Mouse (Mus musculus) bone marrow, adult 2 months (tissue): ENCODE results near the gene Phf19.

Experiments used
- CTCF ChIP-seq: fragments of 200-500 bp; IDR thresholded peaks from 2 replicates; pipeline ENCODE4 v1.5.1; 2011; ENCODE audit warnings: low read length, control low read depth; ENCODE audit not compliant: control insufficient read depth, insufficient read depth
- POLR2A ChIP-seq: fragments of 200-500 bp; IDR thresholded peaks from 2 replicates; pipeline ENCODE4 v1.6.1; 2011; ENCODE audit warnings: low read depth, mild to moderate bottlenecking, control low read depth, low read length, borderline replicate concordance; ENCODE audit not compliant: control insufficient read depth

GRCm38 (mm10) chr2:34957405-34957804 is 43.6 kb upstream of the Phf19 start:
- TF ChIP-seq CTCF (no peak), POLR2A (no peak)
